Mouse (Mus musculus) lung, postnatal 10 days (tissue): ENCODE measurements around the gene Efcab5.
"Not testable (repeated sequence)": the region's sequence is repeated elsewhere in the genome, so short reads cannot be mapped to it uniquely, and the experiment has no call there.

Source experiments
- DNase-seq: peaks from one replicate; pipeline ENCODE4 v3.0.0; 2021

Efcab5 gene

DNA sequence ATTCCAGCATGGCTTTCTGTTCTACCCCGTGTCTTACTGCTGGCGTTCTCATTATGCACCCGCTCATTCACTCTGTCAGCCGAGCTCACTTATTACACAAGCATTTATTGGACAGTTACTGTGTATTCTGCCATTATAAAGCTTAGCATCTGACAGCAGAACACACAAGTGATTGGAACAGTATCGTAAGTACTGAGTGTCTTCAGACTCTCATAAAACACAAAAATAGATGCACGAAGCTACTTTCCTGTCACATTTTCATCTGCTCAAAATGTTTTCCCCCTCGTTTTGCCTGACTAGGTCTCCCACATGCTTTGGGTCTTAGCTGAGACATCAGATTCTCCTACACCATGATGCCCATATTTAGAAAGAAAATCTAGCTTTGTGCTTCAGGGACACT lies 14.2 kb downstream of the Efcab5 start:
- no peak for DNase-seq

DNA sequence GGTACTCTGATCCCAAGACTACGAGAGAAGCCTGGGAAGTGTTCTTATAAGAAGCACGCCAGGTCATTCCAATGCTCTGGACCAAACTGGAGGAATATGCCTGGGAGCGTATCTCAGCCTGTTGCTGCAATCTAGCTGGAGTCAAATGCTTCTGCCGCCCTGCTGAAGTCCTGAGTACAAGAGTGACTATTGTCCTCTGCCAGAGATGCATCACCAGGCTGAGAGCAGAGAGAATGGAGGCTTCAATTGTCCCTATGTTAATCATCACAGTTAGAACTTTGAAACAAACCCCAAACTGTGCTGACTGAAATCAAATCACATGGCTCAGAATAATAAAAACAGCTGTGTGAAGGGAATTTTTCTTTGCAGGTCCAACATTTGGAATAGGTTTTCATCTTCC lies 15.0 kb downstream of the Efcab5 start:
- no peak for DNase-seq

DNA sequence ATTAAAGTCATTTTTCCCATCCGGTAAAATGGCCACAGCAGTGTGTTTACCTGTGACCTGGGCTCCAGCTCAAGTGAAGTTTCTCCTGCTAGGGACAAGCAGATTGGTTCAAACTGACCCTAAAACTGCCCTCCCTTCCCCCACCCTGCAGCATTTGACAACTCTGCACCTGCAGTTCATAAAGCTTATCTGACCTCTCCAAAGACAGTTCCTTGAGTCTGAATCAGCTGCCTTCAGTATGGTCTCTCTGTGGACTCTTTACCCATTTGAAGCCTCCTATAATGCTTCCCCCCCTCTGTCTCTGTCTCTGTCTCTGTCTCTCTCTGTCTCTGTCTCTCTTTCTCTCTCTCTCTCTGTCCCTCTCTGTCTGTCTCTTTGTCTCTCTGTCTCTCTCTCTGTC lies 28.0 kb downstream of the Efcab5 start:
- no peak for DNase-seq

DNA sequence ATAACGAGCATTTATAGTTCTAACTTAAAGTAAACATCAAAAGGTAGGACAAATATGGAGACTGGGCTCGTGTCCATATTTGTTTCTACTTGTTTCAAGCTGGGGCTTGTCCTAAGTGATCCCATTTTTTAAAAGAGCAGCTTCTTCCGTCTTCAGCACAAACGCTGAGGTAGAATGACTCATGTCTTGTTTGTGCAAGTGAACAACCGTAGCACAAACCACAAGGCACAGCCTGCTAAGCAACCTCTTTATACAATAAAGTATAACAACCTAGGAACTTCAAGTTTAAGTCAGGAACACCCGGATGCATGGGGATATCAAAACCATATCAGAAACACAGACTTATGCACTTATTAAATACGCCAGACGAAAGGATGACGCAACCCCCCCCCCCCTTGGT lies 28.4 kb downstream of the Efcab5 start:
- DNase-seq: no peak

DNA sequence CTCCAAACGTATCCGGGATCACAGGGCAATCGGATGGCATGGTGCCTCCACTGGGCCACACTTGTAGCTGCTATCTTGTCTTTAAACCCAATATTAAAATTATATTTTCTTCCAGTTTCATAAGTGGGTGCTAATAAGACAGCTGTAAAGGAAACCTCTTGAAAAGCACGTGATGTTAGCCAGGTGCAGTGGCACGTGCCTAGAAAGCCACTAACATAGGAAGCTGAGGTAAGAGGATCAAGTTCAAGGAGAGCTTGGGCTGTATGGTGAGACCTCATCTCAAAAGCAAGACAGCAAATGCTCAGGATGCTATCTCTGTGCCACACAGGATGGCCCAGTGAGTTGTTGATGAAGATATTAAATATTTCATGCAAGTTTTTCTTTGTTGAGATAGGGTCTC lies 34.6 kb downstream of the Efcab5 start:
- DNase-seq: no peak

DNA sequence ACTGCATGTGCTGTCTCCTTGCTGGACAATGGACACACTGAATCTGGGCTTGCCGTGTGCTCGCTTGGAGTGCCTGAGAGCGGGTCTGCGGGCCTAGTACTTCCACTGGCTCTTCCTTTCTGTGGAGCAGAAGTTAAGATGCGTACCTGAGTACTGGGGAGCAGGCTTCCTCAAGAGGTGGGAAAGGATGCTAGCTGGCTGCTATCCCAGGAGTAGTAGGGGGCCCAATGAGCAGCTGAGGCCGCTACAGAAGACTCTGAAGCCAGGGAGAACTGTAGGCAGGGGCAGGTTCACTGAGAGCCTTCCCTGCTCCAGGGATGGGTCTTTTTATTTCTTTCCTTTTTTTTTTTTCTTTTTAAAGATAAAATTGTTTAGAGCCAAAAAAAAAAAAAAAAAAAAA lies 38.0 kb downstream of the Efcab5 start:
- no peak for DNase-seq

DNA sequence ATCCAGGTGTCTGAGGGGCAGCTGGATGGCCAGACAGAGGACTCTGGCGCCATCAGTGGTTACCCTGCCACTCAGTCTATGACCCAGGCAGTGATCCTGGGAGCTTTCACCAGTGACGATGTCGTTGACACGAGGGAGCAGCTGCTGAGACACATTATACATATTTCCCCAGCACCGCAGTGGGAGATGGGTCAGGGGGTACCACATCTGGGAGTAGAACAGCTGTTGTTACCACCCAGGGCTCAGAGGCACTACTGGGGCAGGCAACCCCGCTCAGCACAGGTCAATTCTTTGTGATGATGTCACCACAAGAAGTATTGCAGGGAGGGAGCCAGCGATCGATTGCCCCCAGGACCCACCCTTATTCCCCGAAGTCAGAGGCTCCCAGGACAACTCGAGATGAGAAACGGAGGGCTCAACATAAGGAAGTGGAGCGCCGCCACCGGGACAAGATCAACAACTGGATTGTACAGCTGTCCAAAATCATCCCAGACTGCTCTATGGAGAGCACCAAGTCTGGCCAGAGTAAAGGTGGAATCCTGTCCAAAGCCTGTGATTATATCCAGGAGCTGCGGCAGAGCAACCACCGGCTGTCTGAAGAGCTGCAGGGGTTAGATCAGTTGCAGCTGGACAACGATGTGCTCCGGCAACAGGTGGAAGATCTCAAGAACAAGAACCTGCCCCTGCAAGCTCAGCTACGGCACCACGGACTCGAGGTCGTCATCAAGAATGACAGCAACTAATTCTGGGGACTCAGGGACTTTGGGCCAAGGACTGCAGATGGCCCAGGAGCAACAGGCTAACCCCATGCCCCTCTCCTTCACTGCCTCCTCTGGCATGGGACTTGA lies 38.8 kb downstream of the Efcab5 start:
- peak; percentile 8 for DNase-seq

DNA sequence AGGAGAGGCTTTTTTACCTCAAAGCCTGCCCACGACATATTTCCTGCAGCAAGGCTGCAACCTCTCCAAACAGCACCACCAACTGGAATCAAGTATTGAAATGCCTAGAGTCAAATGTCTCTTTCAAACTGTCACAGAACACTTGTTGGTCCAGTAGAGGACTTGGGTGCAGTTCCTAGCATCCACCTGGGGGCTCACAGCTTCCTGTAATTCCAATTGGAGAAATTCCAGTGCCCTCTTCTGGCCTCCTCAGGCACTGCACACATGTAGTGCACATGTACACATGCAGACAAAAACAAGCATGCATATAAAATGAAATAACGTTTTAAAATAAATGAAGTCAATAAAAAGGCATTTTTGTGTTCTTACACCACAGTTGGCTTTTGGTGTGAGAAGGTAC lies 40.0 kb downstream of the Efcab5 start:
- no peak for DNase-seq

DNA sequence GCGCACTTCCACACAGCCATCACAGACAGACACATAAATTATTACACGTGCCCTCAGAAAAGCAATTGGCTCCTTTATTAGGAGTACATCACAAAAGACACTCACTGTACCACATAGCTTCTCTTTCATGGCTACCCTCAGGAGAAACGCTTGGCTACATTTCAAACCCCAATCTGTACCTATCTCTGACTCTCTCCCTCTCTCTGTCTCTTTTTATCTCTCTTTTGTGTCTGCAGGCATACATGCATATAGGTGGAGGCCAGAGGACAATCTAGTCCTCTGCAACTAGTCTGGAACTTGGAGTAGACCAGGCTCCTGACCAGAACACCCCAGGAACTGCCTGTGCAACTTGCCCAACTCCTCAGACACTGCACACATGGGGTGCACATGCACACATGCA lies 41.0 kb downstream of the Efcab5 start:
- DNase-seq: no peak

DNA sequence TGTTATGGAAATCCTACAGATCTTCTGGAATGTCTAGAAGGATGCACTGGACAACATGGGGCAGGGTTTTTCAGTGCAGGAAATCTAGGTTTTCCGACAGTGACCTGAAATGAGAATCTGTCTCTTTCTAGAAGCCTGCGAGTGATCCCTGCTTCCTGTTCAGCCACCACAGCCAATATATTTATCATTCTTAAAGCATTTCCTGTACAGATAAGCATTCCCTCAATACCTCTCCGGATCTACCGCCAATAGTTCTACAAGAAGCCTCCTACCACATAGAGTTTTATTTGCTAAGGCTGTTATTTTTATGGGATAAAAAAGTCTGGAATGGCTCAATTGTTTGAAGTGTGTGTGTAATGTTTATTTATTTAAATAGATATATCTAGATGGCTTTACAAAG lies 43.3 kb downstream of the Efcab5 start:
- no peak for DNase-seq

GRCm38 (mm10) chr11:77141938-77142337 lies 46.8 kb downstream of the Efcab5 start:
- DNase-seq: no peak

DNA sequence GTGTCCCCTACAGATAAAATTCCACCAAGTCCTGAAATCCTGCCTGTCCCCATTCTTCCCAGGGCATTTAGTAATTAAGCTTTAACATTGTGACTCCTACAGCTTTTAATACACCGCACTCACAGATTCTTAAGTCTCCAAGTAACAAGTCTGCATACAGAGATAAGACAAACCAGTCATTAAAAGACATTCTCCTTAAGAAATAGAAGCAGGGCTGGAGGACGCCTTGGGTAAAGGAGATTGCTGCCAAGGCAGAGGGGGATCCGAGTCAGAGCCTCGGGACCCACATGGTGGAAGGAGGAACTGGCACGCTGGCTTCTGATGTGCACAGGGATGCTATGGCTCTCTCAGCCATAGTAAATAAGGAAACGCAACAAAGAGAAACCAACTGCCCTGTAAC lies 48.8 kb downstream of the Efcab5 start:
- no peak for DNase-seq

DNA sequence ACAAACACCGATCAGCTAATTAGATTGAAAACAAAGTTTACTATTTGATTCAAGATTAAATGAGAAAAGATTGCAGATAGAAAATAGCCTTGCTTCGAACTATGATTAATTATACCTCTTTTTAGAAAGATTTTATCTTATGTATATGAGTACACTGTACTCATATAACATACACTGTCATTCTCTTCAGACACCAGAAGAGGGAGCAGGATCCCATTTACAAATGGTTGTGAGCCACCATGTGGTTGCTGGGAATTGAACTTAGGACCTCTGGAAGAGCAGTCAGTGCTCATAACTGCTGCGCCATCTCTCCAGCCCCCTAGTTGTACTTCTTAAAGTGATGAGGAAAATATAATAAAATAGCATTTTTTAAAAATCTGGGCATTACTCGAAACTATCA lies 55.3 kb downstream of the Efcab5 start:
- DNase-seq: no peak

- DNase-seq: peak; percentile 13
Measured at GRCm38 (mm10) chr11:77132580-77132979, 56.2 kb downstream of the Efcab5 start.

- DNase-seq: no peak
Measured at GRCm38 (mm10) chr11:77128562-77128961, 60.2 kb downstream of the Efcab5 start.

GRCm38 (mm10) chr11:77111141-77111540 lies 77.6 kb downstream of the Efcab5 start:
- no peak for DNase-seq

GRCm38 (mm10) chr11:77108442-77108841 lies 80.3 kb downstream of the Efcab5 start:
- no peak for DNase-seq

DNA sequence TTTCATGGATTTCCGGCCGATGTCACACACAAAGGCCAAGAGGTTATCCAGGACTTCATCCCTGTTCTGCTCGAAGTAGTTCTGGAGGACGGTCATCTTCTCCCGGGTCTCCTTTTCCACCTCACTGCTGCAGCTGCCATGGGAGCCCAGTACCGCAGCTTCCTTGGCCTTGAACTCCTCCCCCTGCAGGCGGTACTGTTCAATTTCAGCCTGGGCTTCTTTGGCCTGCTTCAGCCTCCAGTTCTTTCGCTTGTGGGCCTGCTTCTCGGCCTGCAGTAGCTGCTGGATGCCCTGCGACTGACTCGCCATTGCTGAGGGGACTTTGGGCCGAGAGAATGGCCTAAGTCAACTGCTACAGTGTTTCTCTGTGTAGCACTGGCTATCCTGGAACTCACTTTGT lies 80.9 kb downstream of the Efcab5 start:
- DNase-seq: not testable (repeated sequence)

DNA sequence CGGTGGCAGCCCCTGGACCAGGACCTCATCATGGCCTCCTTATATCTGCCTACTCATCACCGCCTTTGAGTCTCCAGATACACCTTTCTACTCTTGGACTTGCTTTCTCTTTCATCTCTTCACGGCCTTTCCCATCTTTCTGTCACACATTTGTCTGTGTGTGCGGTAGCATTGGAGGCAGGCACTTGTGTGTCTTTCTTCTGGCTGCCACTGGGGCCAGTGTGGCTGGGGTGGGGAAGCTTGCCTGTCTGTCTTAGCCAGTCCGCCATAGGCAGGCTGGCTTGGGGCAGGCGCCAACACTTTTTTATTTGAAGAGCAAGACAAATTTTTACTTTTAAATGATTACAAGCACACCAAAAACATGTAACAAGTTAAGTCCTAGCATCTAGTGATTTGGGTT lies 81.8 kb downstream of the Efcab5 start:
- DNase-seq: no peak

GRCm38 (mm10) chr11:77100137-77100937 lies 88.4 kb downstream of the Efcab5 start:
- peak; percentile 87 for DNase-seq

GRCm38 (mm10) chr11:77098332-77098972 lies 90.3 kb downstream of the Efcab5 start:
- no peak for DNase-seq

DNA sequence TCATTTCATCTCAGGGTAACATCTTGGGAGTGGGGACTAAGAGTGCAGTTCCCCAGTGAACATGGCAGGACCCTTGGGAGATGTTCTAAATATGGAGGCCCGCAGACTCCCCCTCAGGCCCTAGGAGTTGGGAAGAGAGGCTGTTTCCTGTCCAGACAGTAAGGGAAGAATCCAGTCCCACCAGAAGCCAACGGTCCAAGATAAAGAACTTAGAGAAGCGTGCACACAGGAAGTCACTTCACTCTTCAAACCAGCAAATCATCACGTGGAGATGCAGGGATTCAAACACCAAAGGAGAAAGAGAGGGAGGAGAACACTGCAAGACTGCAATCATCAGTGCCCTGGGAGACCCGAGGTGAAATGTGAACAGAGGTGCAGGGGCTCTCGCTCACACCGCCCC lies 91.8 kb downstream of the Efcab5 start:
- DNase-seq: peak; percentile 32

DNA sequence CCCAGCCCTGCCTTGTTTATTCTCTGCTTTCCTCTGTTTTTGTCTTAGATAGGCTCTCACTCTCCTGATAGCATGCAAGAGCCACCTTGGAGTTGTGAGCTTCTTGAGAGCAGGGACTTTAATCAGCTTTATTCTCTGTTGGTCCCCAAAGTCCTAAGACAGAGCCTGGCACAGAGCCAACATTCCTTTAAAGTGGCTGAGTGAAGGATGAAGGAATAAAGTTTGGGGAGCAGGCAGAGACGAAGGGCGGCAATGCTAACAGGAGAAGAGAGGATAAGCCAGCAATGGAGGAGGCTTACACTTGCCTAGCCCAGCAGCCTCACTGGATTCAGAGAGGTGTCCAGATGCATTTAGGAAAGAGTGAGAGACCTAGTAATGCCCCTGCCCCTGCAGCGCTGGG lies 92.2 kb downstream of the Efcab5 start:
- DNase-seq: peak; percentile 28

DNA sequence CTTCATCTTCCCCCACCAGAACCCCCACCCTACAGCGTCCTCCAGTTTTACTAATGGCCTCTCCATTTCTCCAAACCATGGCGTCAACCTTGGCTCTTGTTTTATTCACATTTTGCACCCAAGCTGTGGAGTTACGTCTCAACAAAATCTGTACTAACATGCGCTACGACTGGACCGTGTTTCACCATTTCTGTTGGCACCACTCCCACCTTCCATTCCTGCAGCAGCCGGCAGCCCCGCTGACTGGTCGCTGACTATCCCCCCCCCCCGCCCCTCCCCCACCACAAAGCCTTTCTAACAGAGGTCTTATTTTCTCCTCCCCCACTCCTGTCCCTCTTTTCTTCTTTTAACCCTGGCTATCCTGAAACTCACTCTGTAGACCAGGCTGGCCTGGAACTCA lies 93.6 kb downstream of the Efcab5 start:
- DNase-seq: peak; percentile 70
